Mouse (Mus musculus) ES-E14 (cell line): ENCODE measurements around the gene Tmem117. TPM values are rescaled to one million over a fixed set of nuclear protein-coding genes. Genes with fewer than 3 reads are reported as not detected.

Source experiments
- DNase-seq: peaks from one replicate; pipeline ENCODE4 v3.0.0-alpha.2; 2013; ENCODE audit warnings: low read depth, low spot score
- H3K27ac ChIP-seq: 2 replicates; pipeline ENCODE4 v1.5.1; 2012; ENCODE audit warnings: low read depth, mild to moderate bottlenecking, low read length, moderate library complexity, mixed read lengths; ENCODE audit not compliant: poor library complexity, insufficient read depth, severe bottlenecking
- H3K36me3 ChIP-seq: 2 replicates; pipeline ENCODE4 v1.6.1; 2012; ENCODE audit warnings: mild to moderate bottlenecking, low read length, moderate library complexity, mixed read lengths; ENCODE audit not compliant: control insufficient read depth, poor library complexity, insufficient read depth, severe bottlenecking
- H3K4me1 ChIP-seq, 2 experiments: fragments of 150-350 bp in 1 of 2; sonication (generic) in 1 of 2; 2 replicates each; pipeline ENCODE4 v1.6.1; 2012; ENCODE audit warnings: low read length in 2 of 2, mild to moderate bottlenecking in 1 of 2, mixed read lengths in 1 of 2; ENCODE audit not compliant: control insufficient read depth in 2 of 2, insufficient read depth in 2 of 2, poor library complexity in 1 of 2
- H3K4me3 ChIP-seq, 2 experiments: fragments of 150-350 bp in 1 of 2; sonication (generic) in 1 of 2; 2 replicates each; pipeline ENCODE4 v1.5.1; 2012; ENCODE audit warnings: low read length in 2 of 2, low read depth in 1 of 2, mild to moderate bottlenecking in 1 of 2, mixed read lengths in 1 of 2; ENCODE audit not compliant: insufficient read depth in 1 of 2, poor library complexity in 1 of 2, severe bottlenecking in 1 of 2
- H3K9ac ChIP-seq: 2 replicates; pipeline ENCODE4 v1.6.1; 2012; ENCODE audit warnings: low read depth, mild to moderate bottlenecking, low read length, mixed read lengths; ENCODE audit not compliant: poor library complexity, insufficient read depth, severe bottlenecking
- H3K9me3 ChIP-seq: fragments of 150-350 bp; sonication (generic); 2 replicates; pipeline ENCODE4 v1.6.1; 2012; ENCODE audit warnings: low read depth, mild to moderate bottlenecking, low read length; ENCODE audit not compliant: control insufficient read depth, insufficient read depth
- CHD2 ChIP-seq: IDR thresholded peaks from 2 replicates; pipeline ENCODE4 v1.6.1; 2014; ENCODE audit warnings: mild to moderate bottlenecking, low read depth, low read length, inconsistent platforms
- HCFC1 ChIP-seq: IDR thresholded peaks from 2 replicates; pipeline ENCODE4 v1.6.1; 2012; ENCODE audit warnings: low read length, inconsistent platforms, borderline replicate concordance; ENCODE audit not compliant: insufficient read depth
- MAFK ChIP-seq: IDR thresholded peaks from 2 replicates; pipeline ENCODE4 v1.6.1; 2014; ENCODE audit warnings: mild to moderate bottlenecking, low read depth, low read length, inconsistent platforms; ENCODE audit not compliant: insufficient read depth
- ZC3H11A ChIP-seq: IDR thresholded peaks from 2 replicates; pipeline ENCODE4 v1.6.1; 2012; ENCODE audit warnings: low read depth, mild to moderate bottlenecking, inconsistent platforms, low read length, borderline replicate concordance
- ZNF384 ChIP-seq: IDR thresholded peaks from 2 replicates; pipeline ENCODE4 v1.6.1; 2012; ENCODE audit warnings: low read depth, low read length, inconsistent platforms
- in situ Hi-C, 2 experiments: fragments of 600-800 bp; cut with MboI; formaldehyde crosslinking; loops; one replicate each; pipeline ENCODE4 v1.15.1; 2025; ENCODE audit warnings: low sequenced_read_pairs in 2 of 2, inconsistent platforms in 1 of 2; ENCODE audit not compliant: unreplicated experiment in 2 of 2
- total RNA-seq: library from RNA; depleted of rRNA; stranded (reverse); fragments of 300-350 nt; gene quantifications from 2 replicates; pipeline ENCODE4 v1.2.3, GENCODE M21; 2012

The Tmem117 gene
- total RNA-seq, 1 experiment, result 0.71 TPM

- no peak overlapping the region for H3K4me3 ChIP-seq
- H3K9ac ChIP-seq, result no peak overlapping the region
- H3K27ac ChIP-seq, result no peak overlapping the region
- DNase-seq, result no peak
- no peaks in the 10 kb centered on the region for H3K9me3 ChIP-seq
- no peak for TF ChIP-seq HCFC1
- TF ChIP-seq ZC3H11A, result no peak
- TF ChIP-seq CHD2, result no peak
- TF ChIP-seq MAFK, result no peak
- TF ChIP-seq ZNF384, result no peak
- in situ Hi-C loops, result no loop called here
- H3K36me3 ChIP-seq, result no peaks in the 10 kb centered on the region
- no peaks in the 10 kb centered on the region for H3K4me1 ChIP-seq
Observed at GRCm38 (mm10) chr15:94956697-94957096, 327.7 kb downstream of the Tmem117 start.

DNA sequence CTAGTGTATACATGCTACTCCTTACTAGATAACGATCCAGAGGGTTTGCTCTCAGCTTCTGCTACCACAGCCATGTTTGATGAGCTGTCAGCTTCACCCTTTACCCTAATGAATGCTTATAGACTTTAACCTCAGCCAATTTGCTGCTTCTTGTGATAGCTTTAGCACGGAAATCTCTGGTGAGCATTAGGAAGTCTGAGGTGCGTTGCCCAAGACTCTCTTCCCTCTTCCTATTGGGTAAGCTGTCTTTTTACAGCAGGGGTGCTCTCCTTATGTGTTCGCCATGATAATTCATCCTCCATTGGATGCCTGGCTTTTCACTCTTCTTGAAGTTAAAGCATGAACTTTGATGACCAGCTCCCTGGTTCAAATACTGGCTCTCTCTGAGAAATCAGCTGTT, 328.2 kb downstream of the Tmem117 start:
- Histone ChIP-seq H3K9me3 (no peaks in the 10 kb centered on the region), H3K36me3 (no peaks in the 10 kb centered on the region), H3K27ac (no peak overlapping the region), H3K9ac (no peak overlapping the region), H3K4me3 (no peak overlapping the region), H3K4me1 (no peaks in the 10 kb centered on the region)
- TF ChIP-seq ZC3H11A (no peak), MAFK (no peak), ZNF384 (no peak), CHD2 (no peak), HCFC1 (no peak)
- in situ Hi-C loops, result no loop called here
- DNase-seq, result no peak

DNA sequence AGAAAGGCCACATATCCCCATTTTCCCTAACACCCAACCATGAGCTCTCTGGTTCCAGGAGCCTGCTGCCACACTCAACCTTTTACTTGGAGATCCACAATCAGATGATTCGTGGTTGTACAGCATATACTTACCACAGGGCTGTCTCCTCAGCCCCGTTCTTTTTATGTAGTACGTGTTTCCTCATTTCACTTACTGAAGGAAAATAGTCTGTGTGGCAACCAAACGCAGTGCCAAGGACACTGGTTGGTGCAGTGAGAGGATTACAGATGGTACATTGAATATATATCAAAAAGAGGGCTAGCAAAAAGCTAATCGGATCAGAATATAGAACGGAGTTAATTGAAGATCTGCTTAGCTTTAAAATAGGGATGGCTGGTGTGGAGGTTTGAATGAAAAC, 338.0 kb downstream of the Tmem117 start:
- H3K9me3 ChIP-seq, result no peaks in the 10 kb centered on the region
- no peak overlapping the region for H3K27ac ChIP-seq
- H3K36me3 ChIP-seq, result no peaks in the 10 kb centered on the region
- H3K9ac ChIP-seq, result no peak overlapping the region
- no peak overlapping the region for H3K4me3 ChIP-seq
- no peaks in the 10 kb centered on the region for H3K4me1 ChIP-seq
- no peak for TF ChIP-seq HCFC1
- TF ChIP-seq MAFK, result no peak
- TF ChIP-seq ZNF384, result no peak
- no peak for TF ChIP-seq CHD2
- no peak for TF ChIP-seq ZC3H11A
- no peak for DNase-seq
- in situ Hi-C loops, result no loop called here

GRCm38 (mm10) chr15:94968403-94969180, 339.6 kb downstream of the Tmem117 start:
- H3K27ac ChIP-seq, result no peak overlapping the region
- no peaks in the 10 kb centered on the region for H3K4me1 ChIP-seq
- DNase-seq, result no peak
- no peak overlapping the region for H3K4me3 ChIP-seq
- no peaks in the 10 kb centered on the region for H3K36me3 ChIP-seq
- H3K9ac ChIP-seq, result no peak overlapping the region
- no peaks in the 10 kb centered on the region for H3K9me3 ChIP-seq
- no peak for TF ChIP-seq ZNF384
- no peak for TF ChIP-seq MAFK
- TF ChIP-seq HCFC1, result no peak
- TF ChIP-seq ZC3H11A, result no peak
- TF ChIP-seq CHD2, result no peak
- in situ Hi-C loops, result no loop called here

DNA sequence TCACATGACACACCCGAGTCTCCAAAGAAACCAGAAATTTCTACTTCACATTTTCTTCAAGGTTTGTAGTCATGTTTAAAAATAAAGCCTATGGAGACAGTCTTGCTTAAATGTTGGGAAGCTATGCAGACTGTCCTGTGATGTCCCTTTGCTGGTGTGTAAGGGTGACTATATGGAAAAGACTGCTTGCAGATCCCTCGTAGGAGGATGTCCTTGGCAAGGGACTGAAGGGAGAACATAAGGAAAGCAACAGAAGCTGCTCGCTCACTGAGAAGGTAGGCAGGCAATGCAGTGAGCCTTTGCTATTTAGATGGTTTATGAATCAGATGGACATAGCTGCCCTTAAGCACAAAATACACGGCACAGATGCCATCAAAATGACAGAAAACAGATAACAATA, 352.8 kb downstream of the Tmem117 start:
- Histone ChIP-seq H3K27ac (no peak overlapping the region), H3K4me3 (no peak overlapping the region), H3K36me3 (no peaks in the 10 kb centered on the region; the same call in 1 of the 2 replicates), H3K9me3 (no peaks in the 10 kb centered on the region), H3K4me1 (no peaks in the 10 kb centered on the region), H3K9ac (no peak overlapping the region)
- no peak for DNase-seq
- in situ Hi-C loops, result no loop called here
- no peak for TF ChIP-seq MAFK
- no peak for TF ChIP-seq CHD2
- TF ChIP-seq HCFC1, result no peak
- TF ChIP-seq ZC3H11A, result no peak
- TF ChIP-seq ZNF384, result no peak
